Mouse (Mus musculus) spleen, postnatal 10 days (tissue): ENCODE measurements at regions not wholly inside any gene's neighbourhood (a gene's known extent, or its start where the extent isn't known, plus 50 kb on each side); places are given as distances from the start of the nearest gene placed in this dataset.

Experiments used
- DNase-seq, 2 experiments: peaks; one replicate each; pipeline ENCODE4 v3.0.0; 2021 to 2022; ENCODE audit warnings: low spot score in 2 of 2

DNA sequence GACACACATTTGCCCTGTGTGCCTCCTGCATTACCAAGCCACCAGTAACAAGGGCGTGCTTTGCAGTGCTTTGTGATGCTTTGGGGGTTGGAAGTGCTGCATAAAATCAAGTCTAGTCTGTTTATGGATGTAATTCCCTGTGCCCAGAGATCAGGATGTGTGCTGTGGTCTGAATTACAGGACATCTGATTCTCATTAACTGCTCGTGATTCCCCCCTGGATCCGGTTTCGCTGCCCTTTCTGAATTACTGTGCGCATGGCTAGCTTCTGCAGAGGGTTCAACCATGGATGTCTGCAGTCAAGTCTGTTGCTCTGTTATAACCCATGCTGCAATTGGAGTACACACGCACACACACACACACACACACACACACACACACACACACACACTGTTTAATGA is 52.5 kb upstream of the Magi1 start:
- no peak for DNase-seq
